Mouse (Mus musculus) 3134 (cell line): Measurements from ENCODE around the gene Taf1b.
A peak's percentile ranks its signal among the peaks of the same experiment; 100 is the strongest.
"Not testable (repeated sequence)": the region's sequence is repeated elsewhere in the genome, so short reads cannot be mapped to it uniquely, and the experiment has no call there.

Experiments
- DNase-seq: peaks from one replicate; pipeline ENCODE4 v3.0.0-alpha.2; 2011; ENCODE audit warnings: low spot score; ENCODE audit not compliant: insufficient read length; ENCODE audit errors: extremely low read depth

Taf1b gene

DNA sequence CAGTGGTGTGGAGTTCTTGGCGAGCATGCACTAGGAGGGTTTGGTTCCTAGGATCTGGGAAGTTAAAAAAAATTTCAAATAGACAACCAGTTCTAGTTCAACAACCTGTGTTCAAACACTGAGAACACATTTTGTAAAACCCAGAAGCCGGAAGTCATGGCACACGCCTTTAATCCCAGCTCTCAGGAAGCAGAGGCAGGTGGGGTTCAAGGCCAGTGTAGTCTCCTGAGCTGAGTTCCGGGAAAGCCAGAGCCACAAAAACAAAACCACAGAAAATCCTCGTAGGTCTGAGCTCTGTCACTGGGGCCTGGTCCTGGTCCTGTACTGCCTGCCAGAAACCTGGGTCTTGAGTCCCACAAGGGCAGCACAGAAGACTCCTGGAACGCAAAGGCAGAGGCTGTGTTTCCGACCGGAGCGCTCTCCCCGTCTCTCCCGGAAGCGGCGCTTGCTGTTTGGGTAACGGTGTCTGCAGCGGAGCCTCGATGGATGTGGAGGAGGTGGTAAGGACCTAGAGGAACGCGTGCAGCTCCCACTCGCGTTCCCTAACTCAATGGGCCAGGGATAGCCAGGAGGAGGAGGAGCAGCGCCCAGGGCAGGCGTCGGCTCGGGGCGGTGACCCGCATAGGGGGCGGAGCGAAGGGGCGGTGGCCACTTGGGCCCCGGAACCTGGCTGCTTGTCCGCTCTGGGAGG lies at the start of gene Taf1b:
TSS of gene Taf1b (plus strand) at position 210 of the 691 bp plus-strand sequence.
- peak; percentile 85 for DNase-seq

DNA sequence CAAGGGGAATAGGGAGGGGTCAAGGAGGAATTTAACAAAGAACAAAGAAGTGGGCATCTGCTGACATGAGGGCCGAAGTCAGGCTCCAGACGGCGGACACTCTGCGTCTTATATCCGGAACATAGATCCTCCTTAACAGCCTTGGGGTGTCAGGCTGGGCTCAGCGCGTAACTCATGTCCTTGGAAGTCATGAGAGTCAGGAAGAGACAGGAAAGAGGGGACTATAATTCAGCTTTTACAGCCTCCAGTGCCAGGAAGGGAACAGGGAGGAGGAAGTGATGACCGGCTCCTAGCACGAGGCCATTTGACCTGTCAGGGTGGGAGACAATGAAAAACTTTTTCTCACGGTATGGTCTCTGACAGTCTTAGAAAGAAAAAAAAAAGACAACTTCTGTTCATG lies 37.8 kb upstream of the Taf1b start:
- DNase-seq: no peak

DNA sequence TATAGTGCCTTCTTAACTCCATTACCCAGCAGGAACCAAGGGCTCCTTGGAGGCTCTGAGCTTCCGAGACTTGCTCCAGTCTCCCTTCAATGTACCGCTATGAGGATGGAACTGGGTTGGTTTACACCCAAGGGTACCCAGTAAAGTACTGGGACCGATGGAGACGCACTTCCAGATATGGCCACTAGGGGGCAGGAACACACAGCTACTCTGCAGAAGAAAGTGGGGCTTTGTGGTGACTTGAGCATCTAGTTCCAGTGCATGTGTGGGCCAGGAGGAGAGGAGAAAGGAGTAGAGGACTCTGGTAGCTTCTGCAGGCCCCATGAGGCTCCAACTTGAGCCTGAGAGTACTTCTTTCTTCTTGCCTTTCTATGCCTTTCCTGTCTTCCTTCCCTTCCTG lies 36.0 kb upstream of the Taf1b start:
- DNase-seq: not testable (repeated sequence)

DNA sequence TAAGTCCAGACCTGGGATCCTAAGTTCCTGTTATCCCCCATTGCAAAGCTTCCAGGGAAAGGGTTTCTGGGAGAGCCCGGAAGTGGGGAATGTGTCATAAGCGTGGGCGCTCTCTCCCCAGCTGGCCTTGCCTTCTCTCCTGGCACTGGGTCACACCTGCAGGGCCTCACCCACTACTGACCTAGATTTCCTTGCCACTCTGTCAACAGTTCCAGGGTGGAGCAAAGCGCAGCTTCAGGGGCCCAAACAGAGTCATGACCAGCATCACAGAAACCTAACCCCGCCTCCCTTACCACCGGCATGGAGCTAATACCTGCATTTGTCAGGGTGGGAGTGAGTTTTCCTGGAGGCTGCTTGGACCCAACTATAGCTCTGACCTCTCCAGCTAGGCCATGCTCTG lies 34.7 kb upstream of the Taf1b start:
- DNase-seq: not testable (repeated sequence)

DNA sequence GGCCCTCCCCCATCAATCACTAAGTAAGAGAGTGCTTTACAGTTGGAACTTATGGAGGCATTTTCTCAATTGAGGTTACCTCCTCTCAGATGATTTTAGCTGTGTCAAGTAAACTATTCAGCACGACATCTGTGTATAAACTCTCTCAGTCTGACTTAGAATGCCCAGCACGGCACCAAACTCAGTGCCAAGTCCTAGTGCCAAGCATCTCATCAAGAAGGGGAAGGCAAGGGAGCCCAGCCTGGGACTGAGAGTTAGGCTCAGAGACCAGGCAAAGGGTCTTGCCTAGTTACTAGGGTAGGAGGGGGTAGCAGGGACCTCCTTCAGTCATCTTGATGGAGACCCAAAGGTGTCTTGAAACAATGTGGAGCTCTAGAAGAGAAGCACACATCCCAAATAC lies 29.2 kb upstream of the Taf1b start:
- no peak for DNase-seq

DNA sequence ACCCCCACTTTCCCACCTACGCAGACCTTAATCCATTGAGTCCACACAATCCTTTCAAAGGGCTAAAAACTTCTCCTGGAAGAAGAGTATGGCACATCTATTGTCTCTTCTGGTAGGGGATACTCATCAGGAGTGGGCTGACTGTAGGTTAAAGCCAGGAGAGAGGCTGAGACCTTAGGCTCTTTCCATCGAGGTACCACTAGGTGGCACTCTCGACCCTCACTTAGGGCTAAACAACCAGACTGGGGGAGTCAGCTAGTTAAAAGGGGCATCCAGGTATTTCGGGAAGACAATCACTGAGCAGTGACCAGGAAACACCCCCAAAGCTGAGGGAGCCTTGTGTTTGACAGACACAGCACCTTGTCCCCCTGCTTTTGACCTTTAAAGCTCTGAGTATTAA lies 27.2 kb upstream of the Taf1b start:
- no peak for DNase-seq

DNA sequence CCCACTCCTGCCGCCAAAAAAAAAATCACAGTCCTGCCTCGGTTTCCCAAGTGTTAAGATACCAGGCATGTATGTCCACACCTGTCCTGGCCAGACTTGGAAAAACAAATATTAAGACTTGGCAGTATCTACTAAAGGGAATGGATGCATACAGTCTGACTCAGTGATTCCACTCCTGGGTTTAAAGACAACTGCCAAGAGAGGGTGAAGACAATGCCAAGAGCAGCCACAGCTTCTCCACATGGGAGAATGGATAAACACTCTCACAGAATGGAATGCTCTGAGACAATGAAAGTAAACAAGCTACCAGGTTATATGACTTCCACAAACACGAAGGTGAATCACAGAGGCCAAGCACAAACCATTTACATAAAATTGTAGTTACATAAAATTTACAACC lies 24.9 kb upstream of the Taf1b start:
- DNase-seq: peak; percentile 44

DNA sequence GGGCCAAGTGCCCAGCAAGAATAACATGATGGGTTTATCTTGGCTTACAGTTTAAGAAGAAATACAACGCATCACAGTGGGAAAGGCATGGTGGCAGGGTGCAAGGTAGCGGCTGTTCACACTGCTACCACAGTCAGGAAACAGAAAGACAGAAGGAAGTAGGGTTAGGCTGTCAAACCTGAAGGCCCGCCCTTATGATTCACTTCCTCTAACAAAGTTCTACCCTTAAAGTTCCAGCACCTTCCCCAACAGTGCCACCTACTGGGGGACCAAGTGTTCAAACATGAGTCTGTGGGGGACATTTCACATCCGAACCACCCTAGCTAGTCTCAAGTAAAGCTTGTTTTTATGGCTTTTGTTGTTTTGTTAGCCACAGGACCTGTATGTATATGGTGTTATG lies 13.2 kb upstream of the Taf1b start:
- DNase-seq: no peak

DNA sequence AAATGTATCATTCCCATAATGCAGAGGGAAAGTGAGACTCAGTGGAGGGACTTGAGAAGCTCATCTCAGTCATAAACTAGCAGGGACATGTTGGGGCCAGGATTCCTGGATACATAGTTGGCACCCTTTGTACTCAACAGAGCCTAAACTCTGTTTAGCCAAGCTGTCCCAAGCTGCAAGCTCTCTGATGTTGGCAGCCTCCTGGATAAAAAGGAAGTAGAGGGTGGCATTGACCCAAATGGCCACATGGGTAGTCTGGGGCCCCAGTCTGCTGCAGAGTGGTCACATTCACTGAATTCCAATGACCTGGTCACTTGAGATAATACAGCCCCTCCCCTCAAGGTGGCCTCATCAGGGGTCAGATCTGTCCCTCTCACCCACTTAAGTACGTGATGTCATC lies 11.3 kb upstream of the Taf1b start:
- DNase-seq: no peak

DNA sequence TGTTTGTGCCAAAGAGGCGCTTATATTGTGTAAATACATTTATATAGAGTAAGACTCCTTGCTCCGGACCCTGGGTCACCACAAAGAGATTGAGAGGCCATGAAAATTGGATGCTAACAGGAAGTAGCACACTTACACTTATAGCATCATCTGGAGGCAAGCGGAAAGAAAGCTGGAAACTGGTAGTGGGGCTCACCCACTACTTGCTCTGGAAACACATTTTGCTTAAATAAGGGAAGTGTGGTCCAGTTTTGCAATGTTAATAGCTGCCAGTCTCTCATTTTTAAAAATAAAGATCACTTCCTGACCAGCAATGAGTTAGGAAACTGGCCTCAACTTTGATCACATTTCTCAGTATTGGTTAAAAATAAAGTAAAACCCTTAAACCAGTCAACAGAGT lies 5.7 kb upstream of the Taf1b start:
- not testable (repeated sequence) for DNase-seq

DNA sequence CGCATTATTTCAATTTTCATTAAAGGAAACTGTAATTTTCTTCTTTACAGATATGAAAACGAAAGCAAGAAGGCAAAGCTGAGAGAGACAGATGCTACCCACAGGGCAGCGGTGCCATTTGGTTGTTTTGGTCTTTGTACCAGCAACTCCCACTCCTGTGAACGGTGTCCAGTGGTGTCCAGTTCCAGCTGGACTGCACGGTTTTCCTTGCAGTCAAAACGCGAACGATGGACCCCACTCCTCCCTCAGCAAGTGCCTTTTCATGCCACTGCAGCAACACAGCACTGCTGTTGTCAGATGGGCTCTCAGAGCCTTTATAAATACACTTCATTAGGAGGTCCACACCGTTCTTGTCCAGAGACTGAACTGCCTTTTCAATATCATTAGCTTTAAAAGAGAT lies 5.1 kb upstream of the Taf1b start:
- no peak for DNase-seq

DNA sequence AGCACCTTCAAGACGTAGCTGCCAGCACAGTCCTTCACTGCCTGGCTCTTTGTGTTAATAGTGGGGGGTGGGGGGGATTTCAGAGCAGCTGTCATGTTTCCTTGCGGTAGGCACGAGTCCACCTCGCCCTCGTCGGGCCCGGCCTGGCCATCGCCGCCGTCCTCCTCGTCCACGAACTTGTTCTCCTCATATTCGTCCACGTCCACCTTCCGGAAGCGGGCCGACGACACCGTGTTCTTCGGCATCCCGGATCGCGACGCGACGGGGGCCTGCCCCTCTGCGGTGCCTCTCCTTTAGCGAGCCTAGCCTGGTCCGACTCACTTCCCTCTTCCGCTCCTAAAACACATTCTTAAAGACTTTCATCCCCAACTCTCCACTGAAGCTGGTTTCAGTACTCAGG lies 4.7 kb upstream of the Taf1b start:
- DNase-seq: no peak

DNA sequence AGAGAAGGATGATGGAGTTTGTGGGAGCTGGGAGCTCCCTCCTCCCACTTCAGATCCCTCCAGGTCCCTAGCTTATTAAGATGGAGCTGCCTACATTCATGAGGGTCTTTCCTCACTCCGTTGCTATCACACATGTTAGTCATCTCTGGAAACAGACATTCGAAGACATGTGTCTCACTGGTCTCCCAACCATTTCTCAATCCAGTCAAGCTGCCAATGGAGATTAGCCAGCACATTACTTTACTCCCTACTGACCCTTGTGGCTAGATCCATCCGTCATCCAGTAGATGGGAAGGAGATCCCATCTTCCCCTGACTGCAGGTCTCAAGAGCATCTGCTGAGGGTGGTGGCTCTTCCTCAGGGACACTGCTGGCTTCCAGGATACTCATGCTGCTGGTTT lies 3.4 kb upstream of the Taf1b start:
- DNase-seq: not testable (repeated sequence)

DNA sequence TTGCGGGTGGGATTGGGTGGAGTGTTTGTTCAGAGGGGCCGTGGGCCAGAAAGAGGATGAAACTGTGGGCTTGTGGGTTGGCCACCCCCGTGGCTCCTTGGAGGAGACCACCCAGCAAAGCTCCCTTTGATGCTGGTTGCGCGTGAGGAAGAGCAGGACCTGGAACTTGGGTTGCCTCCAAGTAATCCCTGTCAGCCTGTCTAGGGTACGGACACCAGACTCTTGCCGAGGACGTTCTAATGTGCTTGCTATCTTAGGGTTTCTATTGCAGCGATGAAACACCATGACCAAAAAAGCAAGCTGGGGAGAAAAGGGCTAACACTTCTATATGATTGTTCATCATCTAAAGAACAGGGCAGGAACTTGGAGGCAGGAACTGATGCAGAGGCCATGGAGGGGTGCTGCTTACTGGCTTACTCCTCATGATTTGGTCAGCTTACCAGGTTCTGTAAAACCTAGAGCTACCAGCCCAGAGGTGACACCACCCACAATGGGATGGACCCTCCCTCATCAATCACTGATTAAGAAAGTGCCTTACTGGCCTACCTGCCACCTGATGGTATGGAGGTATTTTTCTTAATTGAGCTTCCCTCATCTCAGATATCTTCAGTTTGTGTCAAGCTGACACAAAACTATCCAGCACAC lies 804 bp downstream of the Taf1b start:
- DNase-seq: not testable (repeated sequence)

DNA sequence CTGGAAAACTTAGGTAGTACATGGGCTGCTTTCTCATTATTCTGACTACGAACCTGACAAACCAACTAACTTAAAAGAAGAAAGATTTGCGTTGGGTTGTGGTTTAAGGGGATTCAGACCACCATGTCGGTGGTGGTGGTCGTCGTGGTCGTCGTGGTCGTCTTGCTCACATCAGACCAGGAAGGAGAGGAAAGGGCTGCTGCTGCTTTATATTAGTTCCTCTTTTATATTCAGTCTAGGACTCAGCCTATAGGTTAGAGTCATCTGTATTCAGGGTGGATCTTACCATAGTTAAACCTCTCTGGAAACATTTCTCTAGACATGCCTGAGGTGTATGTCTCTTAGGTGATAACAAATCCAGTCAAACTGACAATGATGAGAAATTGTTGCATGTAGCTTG lies 19.0 kb downstream of the Taf1b start:
- no peak for DNase-seq

DNA sequence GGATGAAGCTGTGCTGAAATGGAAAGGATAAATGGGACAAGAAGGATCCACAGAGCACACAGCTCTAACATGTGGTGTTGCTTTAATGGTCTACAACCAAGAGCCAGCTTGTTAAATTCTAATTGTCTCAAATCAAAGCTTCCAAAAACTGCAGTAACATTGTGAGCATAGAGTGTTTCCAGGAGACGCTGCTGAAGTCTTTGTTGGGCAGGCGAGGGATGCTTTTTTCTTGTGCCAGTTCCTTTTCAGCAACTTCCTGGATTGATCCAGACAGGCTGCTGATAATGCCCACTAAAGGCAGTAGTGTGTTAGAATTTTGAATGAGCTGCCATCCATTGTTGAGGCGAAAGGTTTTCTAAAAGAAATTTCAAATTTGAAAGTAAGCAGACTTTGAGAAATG lies 22.9 kb downstream of the Taf1b start:
- no peak for DNase-seq

DNA sequence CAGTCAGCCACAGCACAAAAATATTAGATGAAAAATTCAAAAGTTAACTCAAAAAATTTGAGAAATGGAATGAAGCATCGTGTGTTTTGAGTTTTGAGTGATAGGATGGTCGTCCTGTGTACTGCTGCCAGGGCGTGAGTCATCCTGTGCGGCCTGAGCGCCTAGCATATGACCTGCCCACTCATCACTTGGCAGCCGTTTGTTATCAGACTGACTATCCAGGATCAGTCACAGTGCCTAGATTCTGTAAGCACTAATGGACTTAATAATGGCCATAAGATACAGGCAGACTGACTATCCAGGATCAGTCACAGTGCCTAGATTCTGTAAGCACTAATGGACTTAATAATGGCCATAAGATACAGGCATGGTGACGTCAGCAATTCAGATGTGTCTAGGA lies 26.9 kb downstream of the Taf1b start:
- peak; percentile 64 for DNase-seq

DNA sequence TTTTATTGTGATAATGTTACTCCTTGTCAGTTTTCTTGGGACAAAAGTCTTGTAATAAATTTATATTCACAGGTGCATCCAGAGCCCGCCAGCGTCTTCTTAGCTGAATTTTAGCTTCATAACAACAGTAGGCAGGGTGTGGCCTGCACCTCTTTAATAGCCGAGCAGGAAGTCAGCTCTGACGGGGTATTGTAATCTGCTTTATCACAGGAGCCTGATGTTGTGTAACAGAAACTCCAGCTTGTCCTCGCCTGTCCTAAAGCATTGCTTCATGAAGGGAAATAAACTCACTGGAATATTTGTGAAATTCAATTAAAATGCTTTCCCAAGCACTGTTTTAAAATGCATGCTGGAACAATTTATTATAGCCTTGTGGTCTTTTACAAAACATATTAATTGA lies 38.2 kb downstream of the Taf1b start:
- DNase-seq: no peak

DNA sequence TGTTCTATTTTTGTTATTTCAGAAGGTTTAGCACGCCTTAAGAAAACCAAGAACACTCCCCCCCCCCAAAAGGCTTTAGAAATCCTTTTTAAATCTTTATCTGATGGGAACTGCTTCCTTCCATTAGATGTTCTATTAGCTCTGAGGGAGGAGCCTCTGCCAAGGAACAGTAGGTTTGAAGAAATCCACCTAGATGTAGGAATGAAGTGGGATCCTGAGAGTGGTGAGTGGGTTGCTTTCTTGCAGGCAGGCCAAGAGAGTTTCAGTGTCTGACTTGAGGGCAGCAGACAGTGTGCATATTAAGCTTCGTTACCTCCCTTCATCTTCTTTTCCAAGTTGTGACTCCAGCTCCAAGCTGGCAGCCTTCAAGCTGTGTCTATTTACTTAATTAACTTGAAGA lies 39.0 kb downstream of the Taf1b start:
- no peak for DNase-seq

DNA sequence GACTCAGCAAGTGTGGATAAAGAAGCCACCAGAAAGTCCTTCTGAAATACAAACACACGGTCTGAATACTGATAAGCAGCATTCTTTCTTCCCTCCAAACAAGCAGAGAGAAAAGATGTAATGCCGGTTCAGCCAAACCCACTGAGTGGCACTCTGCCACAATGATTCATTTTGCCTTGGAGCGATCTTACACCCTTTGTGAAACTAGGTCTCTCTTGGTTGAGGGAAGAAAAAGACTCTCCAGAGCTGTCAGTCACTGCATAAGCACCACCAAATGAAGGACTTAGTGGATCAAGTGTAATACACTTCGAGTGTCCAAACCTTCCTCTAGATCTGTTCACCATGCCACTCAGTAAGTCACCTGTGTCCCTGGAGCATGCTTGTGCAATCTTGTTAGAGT lies 39.8 kb downstream of the Taf1b start:
- DNase-seq: peak; percentile 43

DNA sequence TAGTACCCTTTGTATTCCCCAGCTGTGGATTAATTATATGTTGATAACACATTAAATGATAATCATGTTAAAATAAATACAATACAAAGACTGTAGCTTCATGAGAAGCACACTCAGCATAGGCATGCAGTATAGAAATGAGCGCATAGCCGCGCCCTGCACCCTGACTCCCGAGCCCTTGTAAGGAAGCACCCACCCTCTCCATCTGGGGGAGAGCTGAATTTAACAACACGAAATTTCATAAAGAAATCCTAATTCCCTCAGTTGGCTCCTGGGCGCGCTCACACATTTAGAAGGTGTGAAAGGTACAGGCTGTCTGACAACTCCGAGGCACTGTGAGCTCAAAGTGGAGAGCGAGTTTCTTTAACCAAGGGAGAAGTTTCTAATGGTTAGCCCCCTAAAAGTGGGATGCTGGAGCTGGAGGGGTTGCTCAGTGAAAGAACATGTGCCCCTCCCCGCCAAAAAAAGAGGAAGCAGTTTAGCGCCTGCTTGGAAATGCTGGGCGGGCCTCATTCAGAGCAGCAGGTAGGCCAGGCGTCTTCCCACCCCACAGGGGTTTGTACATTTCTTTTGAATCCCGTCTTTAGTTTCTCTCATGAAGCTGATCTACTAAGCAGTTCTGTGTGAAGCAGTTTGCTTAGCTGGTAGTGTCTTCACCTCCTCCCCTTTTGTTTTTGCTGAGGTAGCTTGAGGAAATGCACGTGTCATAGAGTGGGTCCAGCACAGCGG lies 43.4 kb downstream of the Taf1b start:
- no peak for DNase-seq

DNA sequence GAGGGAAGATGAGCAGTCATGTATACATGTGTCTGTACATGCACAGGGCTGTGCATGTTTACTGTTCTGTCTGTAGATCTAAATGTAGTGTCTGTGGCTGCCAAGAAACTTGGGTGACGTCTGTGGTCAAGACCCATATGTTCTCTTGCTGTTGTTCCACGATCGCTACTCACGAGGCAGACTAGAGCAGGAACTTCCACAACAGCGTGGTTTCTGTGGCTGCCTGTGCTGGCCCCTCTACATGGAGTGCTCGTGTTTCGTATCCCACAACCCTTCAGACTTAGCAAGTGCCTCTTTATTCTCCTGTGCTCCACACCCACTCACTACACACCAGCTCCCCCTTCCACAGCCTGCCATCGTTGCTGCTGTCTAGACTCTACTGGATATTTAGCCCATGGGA lies 49.5 kb downstream of the Taf1b start:
- DNase-seq: no peak
